Mouse (Mus musculus): Measurements from ENCODE around the gene Mlxip. TPM values are rescaled to one million over a fixed set of nuclear protein-coding genes. Genes with fewer than 3 reads are reported as not detected.

Mlxip gene
- polyA plus RNA-seq, 1 experiment, result 18.8 TPM

DNA sequence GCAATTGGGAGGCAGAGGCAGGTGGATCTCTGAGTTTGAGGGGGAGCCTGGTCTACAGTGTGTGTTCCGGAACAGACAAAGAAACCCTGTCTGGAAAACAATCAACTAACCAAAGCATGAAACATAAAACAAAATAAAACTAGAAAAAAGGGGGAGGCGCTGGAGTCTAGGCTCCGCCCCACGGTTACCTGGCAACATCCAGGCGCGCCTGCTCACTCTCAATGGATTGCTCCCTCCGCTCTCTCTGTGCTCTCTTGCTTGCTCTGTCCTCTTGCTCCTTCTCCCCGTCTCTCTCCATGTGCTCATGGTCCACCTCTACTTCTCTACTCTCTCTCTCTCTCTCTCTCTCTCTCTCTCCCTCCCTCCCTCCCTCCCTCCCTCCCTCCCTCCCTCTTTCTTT, 11.9 kb upstream of the Mlxip start:
- H3K27me3 ChIP-seq (ENCODE audit: control insufficient read depth, insufficient read depth, low read length), result no peaks in the 10 kb centered on the region
- no peak for TF ChIP-seq CTCF (IDR thresholded peaks at IDR 0.05; ENCODE audit: control insufficient read depth, insufficient read depth, insufficient replicate concordance, low read depth, low read length)
- TF ChIP-seq POLR2A (IDR thresholded peaks at IDR 0.05; ENCODE audit: control insufficient read depth, low read depth, low read length), result no peak
- no peaks in the 10 kb centered on the region for H3K36me3 ChIP-seq (ENCODE audit: control insufficient read depth, insufficient read depth, low read length)
- H3K4me1 ChIP-seq (ENCODE audit: control insufficient read depth, insufficient read depth, low read length), result peaks cover 7% of the 10 kb centered on the region
- H3K27ac ChIP-seq (ENCODE audit: control insufficient read depth, insufficient read depth, low read depth, low read length), result no peak overlapping the region
- H3K4me3 ChIP-seq (ENCODE audit: control insufficient read depth, low read depth, low read length), result no peak overlapping the region

GRCm38 (mm10) chr5:123388452-123388851, 6.1 kb upstream of the Mlxip start:
- Histone ChIP-seq H3K4me1 (ENCODE audit: control insufficient read depth, insufficient read depth, low read length) (no peaks in the 10 kb centered on the region), H3K27me3 (ENCODE audit: control insufficient read depth, insufficient read depth, low read length) (no peaks in the 10 kb centered on the region), H3K27ac (ENCODE audit: control insufficient read depth, insufficient read depth, low read depth, low read length) (no peak overlapping the region), H3K36me3 (ENCODE audit: control insufficient read depth, insufficient read depth, low read length) (no peaks in the 10 kb centered on the region), H3K4me3 (ENCODE audit: control insufficient read depth, low read depth, low read length) (no peak overlapping the region)
- TF ChIP-seq CTCF (IDR thresholded peaks at IDR 0.05; ENCODE audit: control insufficient read depth, insufficient read depth, insufficient replicate concordance, low read depth, low read length), result no peak
- TF ChIP-seq POLR2A (IDR thresholded peaks at IDR 0.05; ENCODE audit: control insufficient read depth, low read depth, low read length), result no peak

DNA sequence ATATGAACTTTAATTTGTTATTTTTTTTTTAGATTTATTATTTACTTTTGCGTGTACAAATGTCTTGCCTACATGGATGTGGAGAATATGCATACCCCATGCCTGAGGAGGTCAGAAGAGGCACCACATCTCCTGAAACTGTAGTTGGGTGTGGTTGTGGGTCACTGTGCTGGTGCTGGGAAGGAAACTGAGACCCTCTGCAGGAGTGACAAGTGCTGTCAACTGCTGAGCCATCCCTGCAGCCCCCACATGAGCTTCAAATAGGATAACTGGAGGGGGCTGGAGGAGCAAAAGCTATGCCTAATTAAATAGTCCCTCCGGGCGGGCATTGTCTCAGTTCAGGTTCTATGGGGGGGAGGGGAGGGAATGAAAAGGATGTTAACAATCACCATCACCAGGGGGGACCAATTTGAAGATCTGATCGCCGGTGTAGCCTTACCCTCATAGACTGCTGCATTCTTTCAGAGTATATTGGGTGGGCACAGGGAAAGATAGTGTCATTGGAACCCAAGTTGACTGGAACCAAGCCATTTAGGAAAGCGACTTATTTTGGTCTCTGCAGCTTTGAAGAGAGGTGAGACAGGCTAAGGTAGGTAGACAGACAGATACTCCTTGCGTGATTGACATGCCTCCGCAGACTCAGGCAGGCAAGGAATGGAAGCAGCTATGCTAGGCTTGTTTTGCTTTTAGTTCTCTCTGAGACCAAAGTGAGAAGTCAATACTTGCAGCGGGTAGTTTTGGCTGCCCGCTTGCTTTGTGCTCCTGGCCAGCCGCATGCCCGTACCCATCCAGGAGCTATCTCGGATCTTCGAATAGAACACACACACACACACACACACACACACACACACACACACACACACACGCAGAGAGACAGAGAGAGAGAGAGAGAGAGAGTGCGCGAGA, 3.8 kb upstream of the Mlxip start:
- Histone ChIP-seq H3K27me3 (ENCODE audit: control insufficient read depth, insufficient read depth, low read length) (no peaks in the 10 kb centered on the region), H3K36me3 (ENCODE audit: control insufficient read depth, insufficient read depth, low read length) (no peaks in the 10 kb centered on the region), H3K27ac (ENCODE audit: control insufficient read depth, insufficient read depth, low read depth, low read length) (no peak overlapping the region), H3K4me3 (ENCODE audit: control insufficient read depth, low read depth, low read length) (no peak overlapping the region), H3K4me1 (ENCODE audit: control insufficient read depth, insufficient read depth, low read length) (peaks cover 11% of the 10 kb centered on the region)
- no peak for TF ChIP-seq POLR2A (IDR thresholded peaks at IDR 0.05; ENCODE audit: control insufficient read depth, low read depth, low read length)
- no peak for TF ChIP-seq CTCF (IDR thresholded peaks at IDR 0.05; ENCODE audit: control insufficient read depth, insufficient read depth, insufficient replicate concordance, low read depth, low read length)

DNA sequence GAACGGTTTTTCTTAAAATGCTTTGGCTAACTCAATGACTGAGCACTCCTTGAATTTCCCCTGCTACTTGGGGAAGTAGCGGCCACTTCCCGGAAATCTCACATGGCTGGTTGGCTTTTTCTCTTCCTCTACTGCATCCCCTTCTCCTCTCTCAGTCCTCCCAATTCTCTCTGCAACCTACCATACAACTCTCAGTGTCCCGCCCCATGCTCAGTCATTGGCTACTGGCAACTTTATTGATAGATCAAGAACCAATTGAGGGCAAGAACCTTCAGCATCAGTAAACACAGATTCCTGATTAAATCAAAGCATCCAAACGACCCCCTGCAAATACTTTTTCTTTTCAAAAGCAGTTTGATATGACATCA, 3.2 kb upstream of the Mlxip start:
- TF ChIP-seq POLR2A (IDR thresholded peaks at IDR 0.05; ENCODE audit: control insufficient read depth, low read depth, low read length) (no peak), CTCF (IDR thresholded peaks at IDR 0.05; ENCODE audit: control insufficient read depth, insufficient read depth, insufficient replicate concordance, low read depth, low read length) (no peak)
- Histone ChIP-seq H3K36me3 (ENCODE audit: control insufficient read depth, insufficient read depth, low read length) (no peaks in the 10 kb centered on the region), H3K27ac (ENCODE audit: control insufficient read depth, insufficient read depth, low read depth, low read length) (no peak overlapping the region), H3K4me1 (ENCODE audit: control insufficient read depth, insufficient read depth, low read length) (peaks cover 15% of the 10 kb centered on the region), H3K27me3 (ENCODE audit: control insufficient read depth, insufficient read depth, low read length) (no peaks in the 10 kb centered on the region), H3K4me3 (ENCODE audit: control insufficient read depth, low read depth, low read length) (no peak overlapping the region)

GRCm38 (mm10) chr5:123393786-123394302, 754 bp upstream of the Mlxip start:
- peak overlapping the region; percentile 61; the same call in 1 of the 2 replicates for H3K27ac ChIP-seq (ENCODE audit: control insufficient read depth, insufficient read depth, low read depth, low read length)
- no peaks in the 10 kb centered on the region for H3K36me3 ChIP-seq (ENCODE audit: control insufficient read depth, insufficient read depth, low read length)
- no peaks in the 10 kb centered on the region for H3K27me3 ChIP-seq (ENCODE audit: control insufficient read depth, insufficient read depth, low read length)
- H3K4me3 ChIP-seq (ENCODE audit: control insufficient read depth, low read depth, low read length), result peak overlapping the region; percentile 99
- H3K4me1 ChIP-seq (ENCODE audit: control insufficient read depth, insufficient read depth, low read length), result peaks cover 17% of the 10 kb centered on the region
- TF ChIP-seq CTCF (IDR thresholded peaks at IDR 0.05; ENCODE audit: control insufficient read depth, insufficient read depth, insufficient replicate concordance, low read depth, low read length), result no peak
- no peak for TF ChIP-seq POLR2A (IDR thresholded peaks at IDR 0.05; ENCODE audit: control insufficient read depth, low read depth, low read length)

DNA sequence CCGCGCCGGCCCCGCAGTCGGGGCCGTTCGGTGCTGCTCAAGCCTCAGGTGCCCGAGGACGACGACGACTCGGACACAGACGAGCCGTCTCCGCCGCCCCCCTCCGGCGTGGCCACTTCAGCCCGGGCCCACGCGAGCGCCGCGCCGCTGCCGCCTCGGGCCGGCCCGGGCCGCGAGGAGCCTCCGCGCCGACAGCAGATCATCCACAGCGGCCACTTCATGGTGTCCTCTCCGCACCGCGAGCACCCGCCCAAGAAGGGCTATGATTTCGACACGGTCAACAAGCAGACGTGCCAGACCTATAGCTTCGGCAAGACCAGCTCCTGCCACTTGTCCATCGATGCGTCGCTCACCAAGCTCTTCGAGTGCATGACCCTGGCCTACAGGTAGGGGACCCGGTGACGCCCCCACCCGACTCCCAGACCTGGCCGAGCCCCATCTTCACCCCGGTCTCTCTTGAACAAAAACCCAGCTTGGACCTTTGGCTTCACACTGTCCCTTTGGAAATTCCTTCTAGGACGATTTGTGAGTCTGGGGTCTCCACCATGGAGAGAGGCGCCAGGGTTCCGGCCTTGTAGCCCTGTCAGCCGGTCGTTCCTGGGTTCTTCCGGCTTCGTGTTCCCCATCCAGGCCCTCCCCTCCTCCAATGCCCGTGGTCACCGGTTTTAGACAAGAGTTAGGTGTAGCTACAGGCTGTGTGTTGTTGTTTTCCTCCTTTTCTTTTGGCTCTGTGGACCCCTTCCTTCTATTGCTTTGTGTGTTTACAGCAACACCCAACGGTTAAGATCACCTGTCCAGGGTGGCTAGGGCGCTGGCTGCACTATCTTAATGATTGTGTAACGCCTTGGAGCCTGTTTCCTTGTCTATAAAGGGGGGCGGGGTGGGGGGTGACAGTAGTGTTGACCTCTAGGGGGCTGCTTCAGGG, 621 bp downstream of the Mlxip start:
- peaks cover 17% of the 10 kb centered on the region for H3K4me1 ChIP-seq (ENCODE audit: control insufficient read depth, insufficient read depth, low read length)
- no peaks in the 10 kb centered on the region for H3K27me3 ChIP-seq (ENCODE audit: control insufficient read depth, insufficient read depth, low read length)
- TF ChIP-seq POLR2A (IDR thresholded peaks at IDR 0.05; ENCODE audit: control insufficient read depth, low read depth, low read length) (no peak), CTCF (IDR thresholded peaks at IDR 0.05; ENCODE audit: control insufficient read depth, insufficient read depth, insufficient replicate concordance, low read depth, low read length) (no peak)
- H3K27ac ChIP-seq (ENCODE audit: control insufficient read depth, insufficient read depth, low read depth, low read length), result peak overlapping the region; percentile 86
- peak overlapping the region; percentile 99 for H3K4me3 ChIP-seq (ENCODE audit: control insufficient read depth, low read depth, low read length)
- no peaks in the 10 kb centered on the region for H3K36me3 ChIP-seq (ENCODE audit: control insufficient read depth, insufficient read depth, low read length)

Data from testis, adult 2 months (tissue).